Mouse (Mus musculus) myocyte (in vitro differentiated cells): ENCODE measurements around the gene Wdr13.
A peak's percentile ranks its signal among the peaks of the same experiment; 100 is the strongest.

Experiments
- CEBPB ChIP-seq: IDR thresholded peaks from 2 replicates; pipeline ENCODE4 v1.6.1; 2011; ENCODE audit warnings: mild to moderate bottlenecking, moderate library complexity; ENCODE audit not compliant: poor library complexity, insufficient read depth, severe bottlenecking
- E2F4 ChIP-seq: IDR thresholded peaks from one replicate; pipeline ENCODE4 v1.6.1; 2011; ENCODE audit warnings: mild to moderate bottlenecking, control low read depth, moderate library complexity; ENCODE audit not compliant: insufficient read depth
- MYOD1 ChIP-seq, 3 experiments: IDR thresholded peaks; one replicate each; pipeline ENCODE4 v1.6.1; 2011; ENCODE audit warnings: control low read depth in 2 of 3, low read depth in 2 of 3, mild to moderate bottlenecking in 2 of 3, moderate library complexity in 1 of 3; ENCODE audit not compliant: insufficient read length in 2 of 3, control insufficient read depth in 1 of 3
- POLR2A ChIP-seq: IDR thresholded peaks from one replicate; pipeline ENCODE4 v1.6.1; 2011; ENCODE audit warnings: low read depth, mild to moderate bottlenecking, control low read depth, moderate library complexity; ENCODE audit not compliant: insufficient read length
- POLR2AphosphoS2 ChIP-seq: IDR thresholded peaks from one replicate; pipeline ENCODE4 v1.6.1; 2011; ENCODE audit warnings: low read depth, control low read depth; ENCODE audit not compliant: insufficient read length
- USF1 ChIP-seq: IDR thresholded peaks from one replicate; pipeline ENCODE4 v1.6.1; 2011; ENCODE audit warnings: low read depth, mild to moderate bottlenecking, control low read depth, moderate library complexity

DNA sequence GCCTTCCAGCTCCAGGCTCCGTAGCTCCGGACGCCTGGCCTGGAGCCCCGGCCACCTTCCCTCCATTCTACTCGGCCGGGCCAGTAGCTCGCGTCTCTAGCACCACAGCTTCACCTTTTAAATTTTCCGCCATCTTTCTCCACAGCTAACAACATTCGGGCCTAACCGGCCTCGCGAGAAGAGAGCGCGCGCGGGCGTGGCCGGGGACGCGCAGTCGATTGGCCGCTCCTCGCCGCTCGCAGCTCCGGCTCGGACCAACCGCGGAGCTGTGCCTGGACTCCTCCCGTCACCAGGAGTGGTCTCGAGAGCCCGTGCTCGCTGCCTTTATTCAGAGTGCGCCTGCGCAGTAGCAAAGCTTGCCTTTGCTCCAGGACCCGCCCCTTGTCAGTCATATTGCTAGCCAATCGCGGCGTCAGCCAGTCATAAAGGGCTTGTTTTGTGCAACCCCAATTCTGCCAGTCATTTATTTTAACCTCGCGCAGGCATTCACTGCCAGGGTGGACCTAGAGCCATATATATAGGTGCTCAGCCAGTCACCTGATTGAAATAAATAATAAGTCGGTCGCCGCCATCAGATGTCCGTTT lies 58.2 kb downstream of the Wdr13 start, which contains the start of gene Suv39h1:
- TF ChIP-seq USF1 (no peak), POLR2AphosphoS2 (peak; percentile 18), POLR2A (peak; percentile 59), E2F4 (peak; percentile 91), MYOD1 (IDR thresholded peaks at IDR 0.05; ENCODE audit: control insufficient read depth in 1 of 3, insufficient read length in 2 of 3, low read depth in 2 of 3) (no peak), CEBPB (no peak)
